Mouse (Mus musculus) lung, adult 18-20 months (tissue): ENCODE results near the gene 9230102O04Rik.

Source experiments
- DNase-seq, 2 experiments: peaks; one replicate each; pipeline ENCODE4 v3.0.0; 2022; ENCODE audit warnings: mixed read lengths in 2 of 2

The 9230102O04Rik gene

GRCm38 (mm10) chr2:9888913-9889650 is at the start of gene 9230102O04Rik:
9230102O04Rik (minus strand) TSS chr2:9889540.
- DNase-seq = no peak

GRCm38 (mm10) chr2:9935965-9936364 is 46.6 kb upstream of the 9230102O04Rik start:
- DNase-seq = no peak

- no peak for DNase-seq
Observed at GRCm38 (mm10) chr2:9926905-9927283, 37.6 kb upstream of the 9230102O04Rik start.

- no peak for DNase-seq
Observed at GRCm38 (mm10) chr2:9926194-9926904, 37.0 kb upstream of the 9230102O04Rik start.

- no peak for DNase-seq
Observed at GRCm38 (mm10) chr2:9918691-9919471, 29.5 kb upstream of the 9230102O04Rik start.

- DNase-seq = no peak
Observed at GRCm38 (mm10) chr2:9917602-9918001, 28.3 kb upstream of the 9230102O04Rik start.

GRCm38 (mm10) chr2:9905995-9906394 is 16.7 kb upstream of the 9230102O04Rik start:
- no peak for DNase-seq

- DNase-seq = no peak
Observed at GRCm38 (mm10) chr2:9903854-9904560, 14.7 kb upstream of the 9230102O04Rik start.

GRCm38 (mm10) chr2:9897846-9898245 is 8.5 kb upstream of the 9230102O04Rik start:
- no peak for DNase-seq

- no peak for DNase-seq
Observed at GRCm38 (mm10) chr2:9896097-9896770, 6.9 kb upstream of the 9230102O04Rik start.

- DNase-seq = no peak
Observed at GRCm38 (mm10) chr2:9894836-9895593, 5.7 kb upstream of the 9230102O04Rik start.

- no peak for DNase-seq
Observed at GRCm38 (mm10) chr2:9893272-9893953, 4.1 kb upstream of the 9230102O04Rik start.

GRCm38 (mm10) chr2:9892541-9892940 is 3.2 kb upstream of the 9230102O04Rik start:
- DNase-seq = no peak

- no peak for DNase-seq
Observed at GRCm38 (mm10) chr2:9890906-9891305, 1.6 kb upstream of the 9230102O04Rik start.

GRCm38 (mm10) chr2:9890251-9890650 is 911 bp upstream of the 9230102O04Rik start:
- DNase-seq = no peak

GRCm38 (mm10) chr2:9889651-9890183 is 377 bp upstream of the 9230102O04Rik start, which contains the start of gene Gata3:
Gata3 (minus strand) TSS chr2:9890034.
- DNase-seq = no peak

- DNase-seq = no peak
Observed at GRCm38 (mm10) chr2:9887636-9888035, 1.7 kb downstream of the 9230102O04Rik start.

GRCm38 (mm10) chr2:9886921-9887610 is 2.3 kb downstream of the 9230102O04Rik start:
- DNase-seq = no peak

GRCm38 (mm10) chr2:9886031-9886430 is 3.3 kb downstream of the 9230102O04Rik start:
- no peak for DNase-seq
